Mouse (Mus musculus): ENCODE measurements around the gene Tnrc18. TPM values are rescaled to one million over a fixed set of nuclear protein-coding genes. Genes with fewer than 3 reads are reported as not detected.

Gene Tnrc18
- 30.5 and 40.7 TPM in 2 replicates for polyA plus RNA-seq (2015; fragmentation: Nextera tagmentation; extraction: Ambion mirVana)

DNA sequence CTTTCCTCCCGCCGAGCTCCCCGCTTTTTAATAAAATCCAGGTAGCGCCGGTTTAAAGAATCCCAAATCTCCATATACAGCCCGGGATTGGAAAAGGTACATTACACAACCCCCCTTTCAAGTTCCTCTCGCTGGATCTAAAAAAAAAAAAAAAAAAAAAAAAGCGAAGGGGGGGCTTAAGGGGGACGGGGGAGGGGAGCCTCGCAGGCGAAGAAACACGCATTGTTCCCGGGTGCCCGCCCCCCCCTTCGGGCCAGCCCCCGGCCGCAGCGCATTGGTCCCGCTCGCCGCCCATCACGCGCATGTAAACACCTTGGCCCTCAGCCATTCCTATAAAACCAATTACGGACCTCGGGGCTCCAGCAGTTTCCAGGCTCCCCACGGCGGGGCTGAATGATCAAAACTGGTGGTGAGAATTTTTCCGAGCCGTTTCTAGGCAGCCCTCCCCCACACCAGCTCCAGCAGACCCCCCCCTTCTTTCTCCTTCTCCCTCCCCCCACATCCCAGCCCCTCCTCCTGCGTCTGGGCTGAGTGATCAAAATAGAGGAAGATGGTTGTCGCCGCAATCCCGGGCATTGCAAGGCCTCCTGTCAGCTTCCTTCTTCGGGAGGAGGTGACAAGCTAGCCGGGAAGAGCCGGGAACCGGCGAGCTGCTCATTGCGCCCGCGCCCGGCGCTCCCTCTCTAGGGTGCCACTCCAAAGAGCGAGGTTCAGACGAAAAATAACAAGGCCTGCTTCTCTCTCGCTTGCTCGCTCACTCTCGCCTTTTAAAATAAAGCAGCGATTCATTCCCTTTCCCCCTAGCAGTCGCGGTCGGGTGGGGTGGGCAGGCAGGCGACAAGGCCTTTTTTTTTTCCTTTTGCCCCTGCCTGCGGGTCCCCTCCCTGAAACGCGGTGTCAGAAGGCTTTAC, at the start of gene Tnrc18:
Gene Tnrc18 (minus strand): TSS at position 139 of the 911 bp plus-strand sequence.
- Histone ChIP-seq H3K9ac (replicated peaks) (peak within 1 kb of the TSS; percentile 100), H3K4me3 (replicated peaks) (peak within 1 kb of the TSS; percentile 100), H3K27me3 (no peaks in the 10 kb centered on the region), H3K4me1 (replicated peaks) (peaks cover 13% of the 10 kb centered on the region), H3K9me3 (no peaks in the 10 kb centered on the region), H3K36me3 (peaks cover 4% of the 10 kb centered on the region; the same call in 1 of the 2 replicates), H3K27ac (peak within 1 kb of the TSS; percentile 100), H3K4me2 (replicated peaks) (peak within 1 kb of the TSS; percentile 99)
- ATAC-seq = peak; percentile 69
- WGBS = under 1% methylated on average over 54 of the region's 56 CpGs

GRCm38 (mm10) chr5:142857763-142858229, 40.3 kb upstream of the Tnrc18 start:
- no peak overlapping the region for H3K9ac ChIP-seq (replicated peaks)
- no peaks in the 10 kb centered on the region for H3K27me3 ChIP-seq
- no peaks in the 10 kb centered on the region for H3K36me3 ChIP-seq
- H3K27ac ChIP-seq = peak overlapping the region; percentile 71
- no peaks in the 10 kb centered on the region; the same call in 1 of the 2 replicates for H3K9me3 ChIP-seq
- peak overlapping the region; percentile 4; the same call in 1 of the 2 replicates for H3K4me2 ChIP-seq (replicated peaks)
- no peak overlapping the region for H3K4me3 ChIP-seq (replicated peaks)
- peak; percentile 60; the same call in 1 of the 2 replicates for ATAC-seq
- WGBS = 36% methylated on average over 16 of the region's 16 CpGs
- H3K4me1 ChIP-seq (replicated peaks) = peaks cover 8% of the 10 kb centered on the region

GRCm38 (mm10) chr5:142856408-142856807, 38.9 kb upstream of the Tnrc18 start:
- Histone ChIP-seq H3K27me3 (no peaks in the 10 kb centered on the region), H3K4me3 (replicated peaks) (no peak overlapping the region), H3K9ac (replicated peaks) (no peak overlapping the region), H3K4me2 (replicated peaks) (no peak overlapping the region), H3K4me1 (replicated peaks) (peaks cover 8% of the 10 kb centered on the region), H3K9me3 (no peaks in the 10 kb centered on the region; the same call in 1 of the 2 replicates), H3K27ac (no peak overlapping the region), H3K36me3 (no peaks in the 10 kb centered on the region)
- ATAC-seq = no peak
- WGBS = 78% methylated on average over 4 of the region's 4 CpGs

GRCm38 (mm10) chr5:142854877-142855276, 37.4 kb upstream of the Tnrc18 start:
- Histone ChIP-seq H3K27me3 (no peaks in the 10 kb centered on the region), H3K27ac (no peak overlapping the region), H3K9me3 (no peaks in the 10 kb centered on the region; the same call in 1 of the 2 replicates), H3K4me1 (replicated peaks) (peaks cover 8% of the 10 kb centered on the region), H3K4me3 (replicated peaks) (no peak overlapping the region), H3K36me3 (no peaks in the 10 kb centered on the region), H3K9ac (replicated peaks) (no peak overlapping the region), H3K4me2 (replicated peaks) (no peak overlapping the region)
- ATAC-seq = no peak
- 74% methylated on average over 10 of the region's 10 CpGs for WGBS

DNA sequence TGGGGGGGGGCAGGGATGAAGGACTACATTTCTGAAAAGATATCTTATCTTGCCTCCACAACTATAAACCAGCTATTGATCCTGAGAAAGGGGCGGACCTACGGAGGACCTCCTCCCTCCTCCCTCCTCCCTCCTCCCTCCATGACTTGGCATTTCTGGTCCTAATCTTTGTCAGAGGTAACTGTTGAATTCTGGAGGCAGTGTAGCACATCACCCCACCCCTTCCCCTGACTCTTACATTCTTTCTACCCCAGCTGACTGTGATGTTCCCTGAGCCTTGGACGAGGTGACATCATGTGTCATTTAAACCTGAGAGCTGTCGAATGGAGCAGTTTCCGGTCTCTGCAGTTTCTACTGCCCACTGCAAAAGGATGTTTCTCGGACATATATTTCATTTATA, 36.1 kb upstream of the Tnrc18 start:
- no peak overlapping the region for H3K4me3 ChIP-seq (replicated peaks)
- no peaks in the 10 kb centered on the region; the same call in 1 of the 2 replicates for H3K9me3 ChIP-seq
- H3K9ac ChIP-seq (replicated peaks) = no peak overlapping the region
- 89% methylated on average over 6 of the region's 6 CpGs for WGBS
- no peak for ATAC-seq
- H3K4me1 ChIP-seq (replicated peaks) = peaks cover 8% of the 10 kb centered on the region
- no peak overlapping the region for H3K27ac ChIP-seq
- no peaks in the 10 kb centered on the region for H3K36me3 ChIP-seq
- H3K27me3 ChIP-seq = no peaks in the 10 kb centered on the region
- H3K4me2 ChIP-seq (replicated peaks) = no peak overlapping the region

DNA sequence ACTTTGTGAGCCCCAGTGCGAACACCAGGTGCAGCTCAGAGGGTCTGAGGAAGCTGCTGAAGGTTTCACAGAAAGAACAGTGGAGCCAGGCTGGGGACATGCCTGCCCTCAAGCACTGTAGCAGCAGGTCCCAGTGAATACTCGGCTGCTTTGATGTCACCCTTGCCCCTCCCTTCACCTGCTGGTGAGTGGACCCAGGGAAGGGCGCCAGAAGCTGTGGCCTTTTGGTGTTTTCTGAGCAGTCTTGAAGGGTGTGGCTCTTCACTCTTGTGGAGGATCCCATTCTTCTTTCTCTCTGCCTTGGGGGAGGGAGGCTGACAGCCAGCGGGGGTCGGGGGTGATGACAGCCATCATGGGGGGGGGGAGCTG, 34.2 kb upstream of the Tnrc18 start:
- H3K4me2 ChIP-seq (replicated peaks) = no peak overlapping the region
- no peaks in the 10 kb centered on the region for H3K4me1 ChIP-seq (replicated peaks)
- no peak for ATAC-seq
- no peak overlapping the region for H3K27ac ChIP-seq
- H3K9ac ChIP-seq (replicated peaks) = no peak overlapping the region
- H3K36me3 ChIP-seq = no peaks in the 10 kb centered on the region
- 72% methylated on average over 5 of the region's 5 CpGs for WGBS
- no peaks in the 10 kb centered on the region for H3K27me3 ChIP-seq
- H3K4me3 ChIP-seq (replicated peaks) = no peak overlapping the region
- no peaks in the 10 kb centered on the region; the same call in 1 of the 2 replicates for H3K9me3 ChIP-seq

GRCm38 (mm10) chr5:142850916-142851680, 33.6 kb upstream of the Tnrc18 start:
- no peak for ATAC-seq
- H3K4me1 ChIP-seq (replicated peaks) = no peaks in the 10 kb centered on the region
- no peak overlapping the region for H3K9ac ChIP-seq (replicated peaks)
- H3K27me3 ChIP-seq = no peaks in the 10 kb centered on the region
- H3K4me3 ChIP-seq (replicated peaks) = no peak overlapping the region
- no peaks in the 10 kb centered on the region; the same call in 1 of the 2 replicates for H3K9me3 ChIP-seq
- WGBS = 87% methylated on average over 7 of the region's 7 CpGs
- H3K27ac ChIP-seq = no peak overlapping the region
- no peaks in the 10 kb centered on the region for H3K36me3 ChIP-seq
- no peak overlapping the region for H3K4me2 ChIP-seq (replicated peaks)

GRCm38 (mm10) chr5:142850476-142850875, 33.0 kb upstream of the Tnrc18 start:
- H3K27ac ChIP-seq = no peak overlapping the region
- H3K36me3 ChIP-seq = no peaks in the 10 kb centered on the region
- no peaks in the 10 kb centered on the region for H3K9me3 ChIP-seq
- no peak overlapping the region for H3K4me2 ChIP-seq (replicated peaks)
- WGBS = 53% methylated on average over 9 of the region's 9 CpGs
- ATAC-seq = no peak
- H3K27me3 ChIP-seq = no peaks in the 10 kb centered on the region
- H3K4me3 ChIP-seq (replicated peaks) = no peak overlapping the region
- no peaks in the 10 kb centered on the region for H3K4me1 ChIP-seq (replicated peaks)
- H3K9ac ChIP-seq (replicated peaks) = no peak overlapping the region

- no peaks in the 10 kb centered on the region for H3K4me1 ChIP-seq (replicated peaks)
- H3K4me2 ChIP-seq (replicated peaks) = no peak overlapping the region
- H3K9me3 ChIP-seq = no peaks in the 10 kb centered on the region
- H3K27me3 ChIP-seq = no peaks in the 10 kb centered on the region
- H3K36me3 ChIP-seq = no peaks in the 10 kb centered on the region
- H3K4me3 ChIP-seq (replicated peaks) = no peak overlapping the region
- no peak overlapping the region for H3K9ac ChIP-seq (replicated peaks)
- 94% methylated on average over 7 of the region's 7 CpGs for WGBS
- ATAC-seq = no peak
- H3K27ac ChIP-seq = no peak overlapping the region
Measured at GRCm38 (mm10) chr5:142848911-142849310, 31.4 kb upstream of the Tnrc18 start.

DNA sequence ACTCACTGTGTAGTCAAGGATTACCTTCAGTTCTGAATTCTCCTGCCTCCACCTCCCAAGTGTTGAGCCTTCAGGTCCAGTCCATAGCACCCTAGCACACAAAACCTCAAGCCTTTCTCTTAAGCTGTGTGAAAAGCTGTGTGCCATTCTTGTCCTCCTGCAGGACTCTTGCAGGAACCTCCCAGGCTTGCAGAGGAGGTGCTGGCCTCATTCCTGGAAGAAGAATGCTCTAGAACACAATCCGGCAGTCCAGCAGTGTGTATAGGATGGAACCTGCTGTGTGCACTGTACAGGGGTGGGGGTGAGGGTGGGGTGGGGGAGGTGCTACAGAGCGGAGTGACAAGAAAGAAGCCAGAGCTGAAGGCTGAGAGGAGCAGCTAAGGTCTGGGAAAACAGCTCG, 30.7 kb upstream of the Tnrc18 start:
- ATAC-seq = no peak
- Histone ChIP-seq H3K4me2 (replicated peaks) (no peak overlapping the region), H3K36me3 (no peaks in the 10 kb centered on the region), H3K4me1 (replicated peaks) (no peaks in the 10 kb centered on the region), H3K27ac (no peak overlapping the region), H3K4me3 (replicated peaks) (no peak overlapping the region), H3K9me3 (no peaks in the 10 kb centered on the region), H3K27me3 (no peaks in the 10 kb centered on the region), H3K9ac (replicated peaks) (no peak overlapping the region)
- 74% methylated on average over 3 of the region's 3 CpGs for WGBS

- H3K27ac ChIP-seq = no peak overlapping the region
- no peak for ATAC-seq
- no peak overlapping the region for H3K4me3 ChIP-seq (replicated peaks)
- H3K4me2 ChIP-seq (replicated peaks) = no peak overlapping the region
- no peak overlapping the region for H3K9ac ChIP-seq (replicated peaks)
- H3K27me3 ChIP-seq = no peaks in the 10 kb centered on the region
- 63% methylated on average over 8 of the region's 8 CpGs for WGBS
- no peaks in the 10 kb centered on the region for H3K4me1 ChIP-seq (replicated peaks)
- H3K9me3 ChIP-seq = no peaks in the 10 kb centered on the region
- no peaks in the 10 kb centered on the region for H3K36me3 ChIP-seq
Measured at GRCm38 (mm10) chr5:142844467-142844866, 27.0 kb upstream of the Tnrc18 start.

GRCm38 (mm10) chr5:142842137-142842642, 24.7 kb upstream of the Tnrc18 start:
- WGBS = 17% methylated on average over 7 of the region's 7 CpGs
- no peaks in the 10 kb centered on the region for H3K9me3 ChIP-seq
- peak; percentile 67 for ATAC-seq
- no peak overlapping the region for H3K9ac ChIP-seq (replicated peaks)
- no peaks in the 10 kb centered on the region for H3K27me3 ChIP-seq
- no peak overlapping the region for H3K4me3 ChIP-seq (replicated peaks)
- no peak overlapping the region for H3K4me2 ChIP-seq (replicated peaks)
- H3K27ac ChIP-seq = no peak overlapping the region
- no peaks in the 10 kb centered on the region for H3K36me3 ChIP-seq
- no peaks in the 10 kb centered on the region for H3K4me1 ChIP-seq (replicated peaks)
